Mouse (Mus musculus): ENCODE data around the gene Cst6. TPM values are rescaled to one million over a fixed set of nuclear protein-coding genes. Genes with fewer than 3 reads are reported as not detected.

The Cst6 gene
- polyA plus RNA-seq, 1 experiment from 2014 or later = 4.7 TPM

DNA sequence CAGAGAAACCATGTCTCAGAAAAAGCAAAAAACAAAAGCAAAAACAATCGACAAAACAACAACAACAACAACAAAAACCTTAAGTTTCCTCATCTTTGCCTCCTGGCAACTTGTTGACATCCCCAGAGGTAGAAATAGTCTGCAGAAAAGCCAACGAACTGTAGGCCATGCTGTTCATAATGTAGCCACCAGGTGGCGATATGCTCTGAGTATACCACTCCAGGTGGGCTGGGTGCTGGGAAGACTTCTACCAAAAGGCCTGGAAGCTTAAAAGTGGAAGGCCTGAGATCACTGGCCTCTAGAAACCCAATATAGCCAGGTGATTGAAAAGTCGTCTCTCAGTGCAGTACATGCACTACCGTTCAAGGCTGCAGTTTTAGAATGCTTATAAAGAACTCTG is 11.4 kb downstream of the Cst6 start:
- Histone ChIP-seq H3K36me3 (ENCODE audit: control insufficient read depth, insufficient read depth) (no peaks in the 10 kb centered on the region), H3K9me3 (ENCODE audit: control insufficient read depth, low read length) (no peaks in the 10 kb centered on the region), H3K9ac (replicated peaks; ENCODE audit: low read depth, low read length) (no peak overlapping the region), H3K27ac (ENCODE audit: low read length) (no peak overlapping the region), H3K4me3 (replicated peaks; ENCODE audit: low read length) (no peak overlapping the region), H3K4me1 (replicated peaks; ENCODE audit: control insufficient read depth, insufficient read depth, low read length) (no peaks in the 10 kb centered on the region), H3K27me3 (replicated peaks; ENCODE audit: control insufficient read depth, insufficient read depth, low read length) (no peaks in the 10 kb centered on the region), H3K4me2 (ENCODE audit: low read length) (no peak overlapping the region)
- 20% methylated on average over 5 of the region's 5 CpGs for WGBS
- no peak for ATAC-seq

DNA sequence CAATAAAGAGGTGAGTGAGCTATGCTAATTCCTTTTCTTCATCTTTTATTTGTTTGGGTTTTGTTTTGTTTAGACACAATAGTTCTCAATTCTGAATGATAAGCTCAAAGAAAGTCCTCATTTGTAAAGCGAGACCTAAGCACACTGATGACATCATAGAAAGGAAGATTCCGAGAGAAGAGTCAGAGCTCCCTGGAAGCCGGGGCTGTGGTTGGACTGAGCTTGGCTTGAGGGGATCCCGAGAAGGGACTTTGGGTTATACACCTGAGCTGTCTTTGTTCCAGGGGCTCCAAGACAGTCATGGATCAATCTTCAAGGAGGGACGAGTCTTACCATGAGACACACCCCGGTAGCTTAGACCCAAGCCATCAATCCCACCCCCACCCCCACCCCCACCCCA is 13.9 kb downstream of the Cst6 start, which contains the start of gene Catsper1:
Catsper1 (plus strand) TSS at position 301 of the 400 bp plus-strand sequence.
- 86% methylated on average over 6 of the region's 6 CpGs for WGBS
- H3K4me2 ChIP-seq (ENCODE audit: low read length) = no peak within 1 kb of the TSS
- H3K36me3 ChIP-seq (ENCODE audit: control insufficient read depth, insufficient read depth) = no peaks in the 10 kb centered on the region
- no peaks in the 10 kb centered on the region for H3K9me3 ChIP-seq (ENCODE audit: control insufficient read depth, low read length)
- no peaks in the 10 kb centered on the region for H3K27me3 ChIP-seq (replicated peaks; ENCODE audit: control insufficient read depth, insufficient read depth, low read length)
- H3K9ac ChIP-seq (replicated peaks; ENCODE audit: low read depth, low read length) = no peak within 1 kb of the TSS
- ATAC-seq = no peak
- H3K4me1 ChIP-seq (replicated peaks; ENCODE audit: control insufficient read depth, insufficient read depth, low read length) = no peaks in the 10 kb centered on the region
- no peak within 1 kb of the TSS for H3K27ac ChIP-seq (ENCODE audit: low read length)
- H3K4me3 ChIP-seq (replicated peaks; ENCODE audit: low read length) = no peak within 1 kb of the TSS

DNA sequence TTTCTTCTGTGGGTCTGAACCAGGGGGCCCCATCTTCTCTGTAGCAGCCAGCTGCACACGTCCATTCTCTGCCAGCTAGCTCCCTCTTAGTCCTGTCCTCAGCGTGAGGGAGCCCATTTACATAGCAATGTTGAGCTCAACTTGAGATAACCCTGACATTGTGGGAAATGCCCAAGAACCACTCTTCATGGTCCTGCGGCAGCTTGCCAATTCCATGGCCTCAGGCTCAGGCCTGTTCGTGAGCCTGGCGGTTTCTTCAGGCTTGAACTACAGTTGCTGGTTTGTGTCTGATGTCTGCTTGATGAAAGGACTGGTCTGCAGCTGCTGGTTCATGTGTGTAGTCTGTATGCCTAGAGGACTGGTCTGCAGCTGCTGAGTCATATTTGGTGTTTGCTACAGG is 14.6 kb downstream of the Cst6 start:
- Histone ChIP-seq H3K9ac (replicated peaks; ENCODE audit: low read depth, low read length) (no peak overlapping the region), H3K9me3 (ENCODE audit: control insufficient read depth, low read length) (no peaks in the 10 kb centered on the region), H3K36me3 (ENCODE audit: control insufficient read depth, insufficient read depth) (no peaks in the 10 kb centered on the region), H3K4me3 (replicated peaks; ENCODE audit: low read length) (no peak overlapping the region), H3K4me2 (ENCODE audit: low read length) (no peak overlapping the region), H3K27ac (ENCODE audit: low read length) (no peak overlapping the region), H3K4me1 (replicated peaks; ENCODE audit: control insufficient read depth, insufficient read depth, low read length) (no peaks in the 10 kb centered on the region), H3K27me3 (replicated peaks; ENCODE audit: control insufficient read depth, insufficient read depth, low read length) (no peaks in the 10 kb centered on the region)
- 82% methylated on average over 5 of the region's 5 CpGs for WGBS
- ATAC-seq = no peak

DNA sequence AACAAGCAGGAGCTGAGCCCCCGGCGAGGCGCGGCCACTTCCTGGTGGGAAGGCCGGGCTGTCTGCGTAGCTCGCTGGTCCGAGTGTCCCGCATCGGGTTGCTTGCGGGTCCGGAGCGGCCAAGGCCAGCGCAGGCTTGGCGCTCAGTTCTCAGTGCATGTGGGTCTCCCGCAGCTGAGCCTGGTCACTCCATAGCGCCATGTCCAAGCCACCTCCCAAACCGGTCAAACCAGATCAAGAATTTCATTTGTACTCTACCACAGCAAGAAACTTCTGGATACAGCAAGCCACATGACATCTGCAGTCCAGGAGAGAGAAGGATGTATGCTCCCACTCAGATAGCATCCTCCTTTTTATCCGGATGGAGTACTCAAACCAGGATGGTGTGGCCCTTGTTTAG is 21.4 kb downstream of the Cst6 start:
- 84% methylated on average over 19 of the region's 19 CpGs for WGBS
- H3K9ac ChIP-seq (replicated peaks; ENCODE audit: low read depth, low read length) = no peak overlapping the region
- ATAC-seq = no peak

DNA sequence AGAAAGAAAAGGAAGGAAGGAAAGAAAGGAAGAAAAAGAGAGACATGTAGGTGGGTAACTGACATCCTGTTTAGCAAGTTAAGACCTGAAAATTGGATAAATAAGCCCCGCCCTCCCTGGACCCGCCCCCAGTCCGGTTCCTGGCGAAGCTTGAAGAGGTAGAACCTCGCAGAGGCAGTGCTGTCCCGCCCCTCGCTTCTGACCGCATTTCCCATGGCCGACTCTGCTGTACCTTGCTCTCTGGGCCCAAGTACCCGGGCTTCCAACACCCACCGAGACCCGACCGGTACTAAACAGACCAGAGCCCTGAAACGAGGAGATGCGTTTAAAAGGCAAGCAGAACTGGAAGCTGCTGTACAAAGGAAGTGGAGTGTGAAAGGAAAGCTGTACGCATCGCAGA is 25.6 kb downstream of the Cst6 start:
- Histone ChIP-seq H3K4me3 (replicated peaks; ENCODE audit: low read length) (no peak overlapping the region), H3K4me2 (ENCODE audit: low read length) (no peak overlapping the region), H3K9ac (replicated peaks; ENCODE audit: low read depth, low read length) (no peak overlapping the region), H3K9me3 (ENCODE audit: control insufficient read depth, low read length) (no peaks in the 10 kb centered on the region), H3K4me1 (replicated peaks; ENCODE audit: control insufficient read depth, insufficient read depth, low read length) (no peaks in the 10 kb centered on the region), H3K36me3 (ENCODE audit: control insufficient read depth, insufficient read depth) (no peaks in the 10 kb centered on the region), H3K27me3 (replicated peaks; ENCODE audit: control insufficient read depth, insufficient read depth, low read length) (no peaks in the 10 kb centered on the region), H3K27ac (ENCODE audit: low read length) (no peak overlapping the region)
- WGBS = 61% methylated on average over 17 of the region's 17 CpGs
- no peak for ATAC-seq

More for the DNA sequence above, 21.4 kb downstream of the Cst6 start:
- no peaks in the 10 kb centered on the region for H3K4me1 ChIP-seq (replicated peaks; ENCODE audit: control insufficient read depth, insufficient read depth, low read length)
- no peaks in the 10 kb centered on the region for H3K27me3 ChIP-seq (replicated peaks; ENCODE audit: control insufficient read depth, insufficient read depth, low read length)
- H3K4me3 ChIP-seq (replicated peaks; ENCODE audit: low read length) = no peak overlapping the region
- H3K4me2 ChIP-seq (ENCODE audit: low read length) = no peak overlapping the region
- H3K9me3 ChIP-seq (ENCODE audit: control insufficient read depth, low read length) = no peaks in the 10 kb centered on the region
- no peaks in the 10 kb centered on the region for H3K36me3 ChIP-seq (ENCODE audit: control insufficient read depth, insufficient read depth)
- no peak overlapping the region for H3K27ac ChIP-seq (ENCODE audit: low read length)

DNA sequence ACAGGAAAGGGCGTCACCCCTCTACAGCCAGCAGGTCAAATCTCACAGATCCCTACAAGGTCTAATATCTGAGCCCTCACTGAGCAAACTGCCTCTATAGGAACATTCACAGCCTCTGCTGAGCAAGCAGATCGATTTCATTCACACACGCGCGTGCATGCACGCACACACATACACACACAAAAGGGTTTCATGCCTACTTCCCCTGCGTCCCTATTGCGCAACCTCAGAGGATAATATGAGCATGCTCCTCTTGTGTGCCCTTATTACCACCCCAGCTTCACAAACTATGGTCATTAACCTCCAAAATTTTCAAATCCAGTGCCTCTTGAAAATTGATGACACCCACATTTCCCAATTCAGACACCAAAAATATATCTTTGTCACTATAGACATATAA is 36.2 kb downstream of the Cst6 start:
- 83% methylated on average over 8 of the region's 8 CpGs for WGBS
- no peak overlapping the region for H3K4me3 ChIP-seq (replicated peaks; ENCODE audit: low read length)
- no peaks in the 10 kb centered on the region for H3K36me3 ChIP-seq (ENCODE audit: control insufficient read depth, insufficient read depth)
- no peaks in the 10 kb centered on the region for H3K4me1 ChIP-seq (replicated peaks; ENCODE audit: control insufficient read depth, insufficient read depth, low read length)
- ATAC-seq = no peak
- no peaks in the 10 kb centered on the region for H3K9me3 ChIP-seq (ENCODE audit: control insufficient read depth, low read length)
- H3K27me3 ChIP-seq (replicated peaks; ENCODE audit: control insufficient read depth, insufficient read depth, low read length) = no peaks in the 10 kb centered on the region
- H3K27ac ChIP-seq (ENCODE audit: low read length) = no peak overlapping the region
- no peak overlapping the region for H3K9ac ChIP-seq (replicated peaks; ENCODE audit: low read depth, low read length)
- no peak overlapping the region for H3K4me2 ChIP-seq (ENCODE audit: low read length)

DNA sequence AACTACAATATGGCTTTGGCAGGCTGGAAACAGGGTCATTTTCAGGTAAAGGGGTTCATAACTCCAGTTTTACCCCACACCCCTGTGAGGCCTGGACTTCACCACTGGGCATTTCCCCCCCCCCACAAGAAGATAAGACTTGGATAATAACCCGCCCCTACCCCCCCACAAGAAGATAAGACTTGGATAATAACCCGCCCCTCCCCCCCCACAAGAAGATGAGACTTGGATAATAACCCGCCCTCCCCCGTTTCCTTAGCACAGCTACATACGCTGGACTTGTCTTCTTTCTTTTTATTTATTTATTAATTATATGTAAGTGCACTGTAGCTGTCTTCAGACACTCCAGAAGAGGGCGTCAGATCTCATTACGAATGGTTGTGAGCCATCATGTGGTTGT is 40.3 kb downstream of the Cst6 start:
- H3K36me3 ChIP-seq (ENCODE audit: control insufficient read depth, insufficient read depth) = peaks cover 26% of the 10 kb centered on the region
- H3K4me2 ChIP-seq (ENCODE audit: low read length) = no peak overlapping the region
- H3K27ac ChIP-seq (ENCODE audit: low read length) = no peak overlapping the region
- no peaks in the 10 kb centered on the region for H3K27me3 ChIP-seq (replicated peaks; ENCODE audit: control insufficient read depth, insufficient read depth, low read length)
- no peak for ATAC-seq
- 82% methylated on average over 7 of the region's 7 CpGs for WGBS
- H3K4me3 ChIP-seq (replicated peaks; ENCODE audit: low read length) = no peak overlapping the region
- H3K9ac ChIP-seq (replicated peaks; ENCODE audit: low read depth, low read length) = no peak overlapping the region
- no peaks in the 10 kb centered on the region; the same call in 1 of the 2 replicates for H3K9me3 ChIP-seq (ENCODE audit: control insufficient read depth, low read length)
- no peaks in the 10 kb centered on the region for H3K4me1 ChIP-seq (replicated peaks; ENCODE audit: control insufficient read depth, insufficient read depth, low read length)

DNA sequence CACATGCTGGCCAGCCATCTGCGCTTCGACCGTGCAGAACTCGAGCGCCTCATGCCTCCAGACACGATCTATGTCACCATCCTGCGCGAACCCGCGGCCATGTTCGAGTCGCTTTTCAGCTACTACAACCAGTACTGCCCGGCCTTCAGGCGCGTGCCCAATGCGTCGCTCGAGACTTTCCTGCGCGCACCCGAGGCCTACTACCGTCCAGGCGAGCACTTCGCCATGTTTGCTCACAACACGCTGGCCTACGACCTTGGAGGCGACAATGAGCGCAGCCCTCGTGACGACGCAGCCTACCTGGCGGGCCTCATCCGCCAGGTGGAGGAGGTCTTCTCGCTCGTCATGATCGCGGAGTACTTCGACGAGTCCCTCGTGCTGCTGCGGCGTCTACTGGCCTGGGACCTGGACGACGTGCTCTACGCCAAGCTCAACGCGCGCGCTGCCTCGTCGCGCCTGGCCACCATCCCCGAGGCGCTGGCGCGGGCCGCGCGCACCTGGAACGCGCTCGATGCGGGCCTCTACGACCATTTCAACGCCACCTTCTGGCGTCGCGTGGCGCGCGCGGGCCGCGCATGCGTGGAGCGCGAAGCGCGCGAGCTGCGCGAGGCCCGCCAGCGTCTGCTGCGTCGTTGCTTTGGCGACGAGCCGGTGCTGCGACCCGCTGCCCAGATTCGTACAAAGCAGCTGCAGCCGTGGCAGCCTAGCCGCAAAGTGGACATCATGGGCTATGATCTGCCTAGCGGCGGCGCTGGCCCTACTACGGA is 42.2 kb downstream of the Cst6 start:
- Histone ChIP-seq H3K4me2 (ENCODE audit: low read length) (no peak overlapping the region), H3K9ac (replicated peaks; ENCODE audit: low read depth, low read length) (no peak overlapping the region), H3K4me3 (replicated peaks; ENCODE audit: low read length) (no peak overlapping the region), H3K9me3 (ENCODE audit: control insufficient read depth, low read length) (no peaks in the 10 kb centered on the region; the same call in 1 of the 2 replicates), H3K27me3 (replicated peaks; ENCODE audit: control insufficient read depth, insufficient read depth, low read length) (no peaks in the 10 kb centered on the region), H3K36me3 (ENCODE audit: control insufficient read depth, insufficient read depth) (peaks cover 29% of the 10 kb centered on the region), H3K4me1 (replicated peaks; ENCODE audit: control insufficient read depth, insufficient read depth, low read length) (no peaks in the 10 kb centered on the region), H3K27ac (ENCODE audit: low read length) (no peak overlapping the region)
- WGBS = 46% methylated on average over 98 of the region's 98 CpGs
- ATAC-seq = no peak

DNA sequence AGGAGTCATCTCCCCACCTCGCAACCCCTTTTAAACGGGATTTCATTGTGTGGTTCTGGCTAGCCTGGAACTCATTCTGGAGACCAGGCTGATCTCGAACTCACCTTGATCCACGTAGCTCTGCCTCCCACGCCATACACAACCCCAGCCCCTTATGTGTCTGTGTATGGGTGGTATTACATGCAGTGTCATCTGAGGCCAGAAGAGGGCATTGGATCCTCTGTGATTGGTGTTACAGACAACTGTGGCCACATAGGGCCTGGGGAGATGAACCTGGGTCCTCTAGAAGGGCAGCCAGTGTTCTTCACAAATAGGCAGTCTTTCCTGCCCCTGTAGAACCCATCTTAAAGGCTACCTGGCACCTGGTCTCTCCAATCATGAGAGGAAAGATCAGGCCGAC is 43.1 kb downstream of the Cst6 start:
- H3K27ac ChIP-seq (ENCODE audit: low read length) = no peak overlapping the region
- no peak overlapping the region for H3K9ac ChIP-seq (replicated peaks; ENCODE audit: low read depth, low read length)
- ATAC-seq = no peak
- 92% methylated on average over 6 of the region's 6 CpGs for WGBS
- no peak overlapping the region for H3K4me3 ChIP-seq (replicated peaks; ENCODE audit: low read length)
- H3K4me1 ChIP-seq (replicated peaks; ENCODE audit: control insufficient read depth, insufficient read depth, low read length) = no peaks in the 10 kb centered on the region
- peaks cover 29% of the 10 kb centered on the region for H3K36me3 ChIP-seq (ENCODE audit: control insufficient read depth, insufficient read depth)
- no peaks in the 10 kb centered on the region for H3K27me3 ChIP-seq (replicated peaks; ENCODE audit: control insufficient read depth, insufficient read depth, low read length)
- H3K4me2 ChIP-seq (ENCODE audit: low read length) = no peak overlapping the region
- H3K9me3 ChIP-seq (ENCODE audit: control insufficient read depth, low read length) = no peaks in the 10 kb centered on the region; the same call in 1 of the 2 replicates
